Mouse (Mus musculus) bone marrow, adult 2 months (tissue): ENCODE results near the gene Fam102a. TPM values are rescaled to one million over a fixed set of nuclear protein-coding genes. Genes with fewer than 3 reads are reported as not detected.

ENCODE experiments used
- H3K27ac ChIP-seq: fragments of 200-500 bp; 2 replicates; pipeline ENCODE4 v1.5.1; 2012; ENCODE audit warnings: low read depth, mild to moderate bottlenecking, control low read depth, inconsistent platforms, low read length; ENCODE audit not compliant: control insufficient read depth, poor library complexity, insufficient read depth
- H3K4me1 ChIP-seq: fragments of 200-500 bp; 2 replicates; pipeline ENCODE4 v1.6.1; 2011; ENCODE audit warnings: low read length; ENCODE audit not compliant: control insufficient read depth, insufficient read depth
- H3K4me3 ChIP-seq: fragments of 200-500 bp; replicated peaks from 2 replicates; pipeline ENCODE3; 2011; ENCODE audit warnings: mild to moderate bottlenecking, low read depth, low read length, control low read depth; ENCODE audit not compliant: control insufficient read depth
- CTCF ChIP-seq: fragments of 200-500 bp; IDR thresholded peaks from 2 replicates; pipeline ENCODE4 v1.5.1; 2011; ENCODE audit warnings: low read length, control low read depth; ENCODE audit not compliant: control insufficient read depth, insufficient read depth
- POLR2A ChIP-seq: fragments of 200-500 bp; IDR thresholded peaks from 2 replicates; pipeline ENCODE4 v1.6.1; 2011; ENCODE audit warnings: low read depth, mild to moderate bottlenecking, control low read depth, low read length, borderline replicate concordance; ENCODE audit not compliant: control insufficient read depth
- WGBS: fragments of 180-500 bp; shearing (Covaris S2); methylation state at CpG from one replicate; pipeline ENCODE4 v1.1.7; 2018; 5-methylcytosine and 5-hydroxymethylcytosine counted together
- polyA plus RNA-seq: library from polyadenylated mRNA; stranded (reverse); fragments of >200 nt; gene quantifications from 2 replicates; pipeline ENCODE4 v1.2.4, GENCODE M21; 2011; ENCODE audit warnings: low replicate concordance; ENCODE audit not compliant: missing spikeins, insufficient read depth, insufficient read length

Gene Fam102a
- polyA plus RNA-seq, 1 experiment, result 5.4 TPM

GRCm38 (mm10) chr2:32541986-32542573, 6.9 kb downstream of the Fam102a start:
- Histone ChIP-seq H3K4me1 (peaks cover 5% of the 10 kb centered on the region), H3K27ac (no peak overlapping the region), H3K4me3 (no peak overlapping the region)
- WGBS, result 26% methylated on average over 4 of the region's 4 CpGs
- TF ChIP-seq POLR2A, result no peak
- no peak for TF ChIP-seq CTCF

- Histone ChIP-seq H3K4me1 (peaks cover 4% of the 10 kb centered on the region), H3K4me3 (no peak overlapping the region), H3K27ac (no peak overlapping the region)
- TF ChIP-seq POLR2A, result no peak
- TF ChIP-seq CTCF, result no peak
- 51% methylated on average over 3 of the region's 3 CpGs for WGBS
These were observed 7.9 kb downstream of the Fam102a start for GRCm38 (mm10) chr2:32543031-32543449.

- no peak for TF ChIP-seq CTCF
- TF ChIP-seq POLR2A, result no peak
- H3K27ac ChIP-seq, result no peak overlapping the region
- no peak overlapping the region for H3K4me3 ChIP-seq
- 83% methylated on average over 1 of the region's 1 CpGs for WGBS
- 0 out of 2 replicates have a peak, but pooled peaks cover 2% of the 10 kb centered on the region for H3K4me1 ChIP-seq
These were observed 11.8 kb downstream of the Fam102a start for GRCm38 (mm10) chr2:32546951-32547350.

- WGBS, result 93% methylated on average over 5 of the region's 5 CpGs
- no peak overlapping the region for H3K27ac ChIP-seq
- H3K4me3 ChIP-seq, result no peak overlapping the region
- H3K4me1 ChIP-seq, result 0 out of 2 replicates have a peak, but pooled peaks cover 2% of the 10 kb centered on the region
- no peak for TF ChIP-seq POLR2A
These were observed 12.2 kb downstream of the Fam102a start for GRCm38 (mm10) chr2:32547380-32547779.

GRCm38 (mm10) chr2:32547964-32548739, 13.0 kb downstream of the Fam102a start:
- H3K4me1 ChIP-seq, result peaks cover 3% of the 10 kb centered on the region; the same call in 1 of the 2 replicates
- TF ChIP-seq CTCF (no peak), POLR2A (no peak)
- 47% methylated on average over 7 of the region's 7 CpGs for WGBS
- no peak overlapping the region for H3K27ac ChIP-seq
- no peak overlapping the region for H3K4me3 ChIP-seq

- no peak for TF ChIP-seq POLR2A
- TF ChIP-seq CTCF, result no peak
- no peak overlapping the region for H3K4me3 ChIP-seq
- H3K27ac ChIP-seq, result no peak overlapping the region
- WGBS, result 83% methylated on average over 9 of the region's 9 CpGs
- H3K4me1 ChIP-seq, result peaks cover 5% of the 10 kb centered on the region
These were observed 14.0 kb downstream of the Fam102a start for GRCm38 (mm10) chr2:32549171-32549570.

GRCm38 (mm10) chr2:32549764-32550163, 14.6 kb downstream of the Fam102a start:
- TF ChIP-seq POLR2A (no peak), CTCF (no peak)
- Histone ChIP-seq H3K4me3 (no peak overlapping the region), H3K4me1 (peaks cover 7% of the 10 kb centered on the region), H3K27ac (no peak overlapping the region)
- 8% methylated on average over 6 of the region's 6 CpGs for WGBS

GRCm38 (mm10) chr2:32551236-32551635, 16.1 kb downstream of the Fam102a start:
- TF ChIP-seq CTCF, result no peak
- TF ChIP-seq POLR2A, result no peak
- Histone ChIP-seq H3K4me1 (peaks cover 7% of the 10 kb centered on the region), H3K4me3 (no peak overlapping the region), H3K27ac (no peak overlapping the region)
- WGBS, result 83% methylated on average over 5 of the region's 5 CpGs
